Mouse (Mus musculus): ENCODE data around the gene Pik3ap1.

- TF ChIP-seq GATA1 (IDR thresholded peaks at IDR 0.05; ENCODE audit: low read length) (no peak), TAL1 (IDR thresholded peaks at IDR 0.05; ENCODE audit: low read length) (no peak)
Observed at GRCm38 (mm10) chr19:41375096-41375495, 9.8 kb downstream of the Pik3ap1 start.

Data from erythroblast, embryonic 14.5 days (primary cell).